8 mouse cellular contexts compared by ENCODE assay signal in the genomic region with DNA sequence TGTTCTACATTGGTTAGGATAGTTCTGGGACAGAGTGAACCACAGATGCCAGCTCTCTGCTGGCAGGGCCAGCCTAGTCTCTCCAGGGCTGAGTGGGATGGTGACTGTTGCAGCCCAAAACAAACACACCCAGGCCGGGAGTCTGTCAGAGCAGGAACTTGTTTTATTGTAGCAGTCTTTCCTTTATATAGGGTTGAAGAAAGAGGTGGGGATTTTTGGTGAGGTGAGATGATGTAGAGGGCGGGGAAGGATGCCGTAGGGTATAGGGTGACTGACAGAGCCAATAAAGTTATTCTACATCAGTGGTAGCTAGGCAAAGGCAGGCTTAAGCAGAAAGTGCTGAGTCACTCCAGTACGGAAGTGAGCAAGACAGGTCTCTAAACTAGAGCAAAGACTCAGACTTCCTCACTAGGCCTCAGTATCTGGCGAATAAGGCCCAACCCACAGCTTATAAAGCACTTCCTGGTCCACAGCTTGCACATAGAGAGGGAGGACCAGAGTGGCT.
DNase-seq lines count a peak whose midpoint lies in the region; ATAC-seq and TF ChIP-seq lines count a peak whose summit lies in the region.

No protein-coding gene starts in this region.

- peak; percentile 56 for DNase-seq in right cerebral cortex, adult 18-20 months
- DNase-seq in right cerebral cortex, postnatal 14 days: no peak
- DNase-seq in midbrain, postnatal 0 days (ENCODE audit: low spot score): no peak
- DNase-seq in yolk sac, embryonic 10.5 days (ENCODE audit: low spot score): no peak

- TF ChIP-seq CTCF in midbrain, postnatal 0 days (IDR thresholded peaks at IDR 0.05): no peak

- WGBS in intestine, embryonic 16.5 days: 71% methylated on average over 5 of the region's 5 CpGs
- 85% methylated on average over 5 of the region's 5 CpGs for WGBS in midbrain, postnatal 0 days
- WGBS in neural tube, embryonic 15.5 days: 88% methylated on average over 5 of the region's 5 CpGs

- H3K9ac ChIP-seq in intestine, embryonic 16.5 days (ENCODE audit: low read depth, low read length): no peak overlapping the region
- no peak overlapping the region for H3K9ac ChIP-seq in midbrain, postnatal 0 days (replicated peaks; ENCODE audit: low read length, poor library complexity, severe bottlenecking)
- no peak overlapping the region for H3K9ac ChIP-seq in neural tube, embryonic 15.5 days (replicated peaks)

- no peak overlapping the region for H3K4me2 ChIP-seq in intestine, embryonic 16.5 days (ENCODE audit: low read depth, low read length)
- no peak overlapping the region for H3K4me2 ChIP-seq in midbrain, postnatal 0 days (ENCODE audit: low read depth, low read length, poor library complexity, severe bottlenecking)
- H3K4me2 ChIP-seq in neural tube, embryonic 15.5 days: no peak overlapping the region

- H3K4me1 ChIP-seq in intestine, embryonic 16.5 days (ENCODE audit: control insufficient read depth, insufficient read depth, low read length): no peaks in the 10 kb centered on the region
- no peaks in the 10 kb centered on the region for H3K4me1 ChIP-seq in midbrain, postnatal 0 days (ENCODE audit: insufficient read depth, low read length)
- peaks cover 3% of the 10 kb centered on the region; the same call in 1 of the 2 replicates for H3K4me1 ChIP-seq in neural tube, embryonic 15.5 days

- H3K36me3 ChIP-seq in intestine, embryonic 16.5 days (ENCODE audit: control insufficient read depth, insufficient read depth, low read length): no peaks in the 10 kb centered on the region
- peaks cover 20% of the 10 kb centered on the region for H3K36me3 ChIP-seq in midbrain, postnatal 0 days (ENCODE audit: insufficient read depth, low read length)
- peaks cover 28% of the 10 kb centered on the region for H3K36me3 ChIP-seq in neural tube, embryonic 15.5 days

- peak; percentile 88 for ATAC-seq in activated CD4-positive, CD25-positive, alpha-beta regulatory T cell, adult 4 months
- peak; percentile 81 for ATAC-seq in intestine, embryonic 16.5 days
- peak; percentile 86 for ATAC-seq in megakaryocyte progenitor cell, adult 5-6 weeks (replicated peaks; ENCODE audit: poor library complexity)
- ATAC-seq in midbrain, postnatal 0 days (ENCODE audit: low FRiP score): no peak
- no peak for ATAC-seq in neural tube, embryonic 15.5 days (ENCODE audit: low FRiP score)

- H3K4me3 ChIP-seq in intestine, embryonic 16.5 days (ENCODE audit: low read length): no peak overlapping the region
- no peak overlapping the region for H3K4me3 ChIP-seq in midbrain, postnatal 0 days (ENCODE audit: low read depth, low read length)
- no peak overlapping the region for H3K4me3 ChIP-seq in neural tube, embryonic 15.5 days (replicated peaks)

- no peaks in the 10 kb centered on the region for H3K27me3 ChIP-seq in intestine, embryonic 16.5 days (replicated peaks; ENCODE audit: control insufficient read depth, insufficient read depth, low read length)
- H3K27me3 ChIP-seq in midbrain, postnatal 0 days (ENCODE audit: insufficient read depth, low read length): no peaks in the 10 kb centered on the region
- no peaks in the 10 kb centered on the region for H3K27me3 ChIP-seq in neural tube, embryonic 15.5 days (replicated peaks)

- H3K9me3 ChIP-seq in intestine, embryonic 16.5 days (ENCODE audit: control insufficient read depth, low read length): peaks cover 3% of the 10 kb centered on the region; the same call in 1 of the 2 replicates
- no peaks in the 10 kb centered on the region for H3K9me3 ChIP-seq in midbrain, postnatal 0 days (ENCODE audit: low read length)
- no peaks in the 10 kb centered on the region for H3K9me3 ChIP-seq in neural tube, embryonic 15.5 days (replicated peaks)

- H3K27ac ChIP-seq in intestine, embryonic 16.5 days (ENCODE audit: low read length): no peak overlapping the region
- H3K27ac ChIP-seq in midbrain, postnatal 0 days (ENCODE audit: low read depth, low read length): no peak overlapping the region
- H3K27ac ChIP-seq in neural tube, embryonic 15.5 days (replicated peaks): no peak overlapping the region

Comparison
In these comparisons a context has a peak if more than half of its experiments do, and no peak if none do; other contexts are left out.
1. ATAC-seq: peak in activated CD4-positive, CD25-positive, alpha-beta regulatory T cell, adult 4 months (single experiment), intestine, embryonic 16.5 days (single experiment) and megakaryocyte progenitor cell, adult 5-6 weeks (single experiment); none in midbrain, postnatal 0 days (single experiment) and neural tube, embryonic 15.5 days (single experiment).